Mouse (Mus musculus) spleen, postnatal 36 days (tissue): Measurements from ENCODE around the gene Iglon5.
A peak's percentile ranks its signal among the peaks of the same experiment; 100 is the strongest.

Experiments
- DNase-seq, 2 experiments: peaks; one replicate each; pipeline ENCODE4 v3.0.0; 2022; ENCODE audit warnings: low spot score in 2 of 2, mixed read lengths in 1 of 2

The Iglon5 gene

DNA sequence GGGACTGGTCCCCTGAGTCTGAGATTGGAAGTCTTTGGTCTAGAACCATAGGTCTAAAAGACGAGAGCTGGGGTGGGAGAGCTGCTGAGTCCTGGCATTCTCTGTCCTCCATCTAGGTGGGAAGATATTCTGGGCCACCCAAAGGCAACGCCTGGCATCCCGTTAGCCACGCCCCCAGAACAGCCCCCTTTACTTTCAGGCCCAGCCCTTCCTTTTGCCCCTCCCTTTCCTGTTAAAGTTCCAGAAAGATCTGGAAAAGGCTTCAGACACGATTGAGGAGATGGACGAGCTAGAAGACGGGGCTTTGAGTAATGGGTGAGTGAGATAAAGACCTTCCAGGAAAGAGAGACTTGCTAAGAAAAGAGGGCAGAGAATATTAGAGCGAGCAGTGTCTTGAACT, 62.5 kb downstream of the Iglon5 start, which contains the start of gene Lim2:
Gene Lim2, plus strand, starts transcription at position 265 of the 400 bp plus-strand sequence.
- no peak for DNase-seq

DNA sequence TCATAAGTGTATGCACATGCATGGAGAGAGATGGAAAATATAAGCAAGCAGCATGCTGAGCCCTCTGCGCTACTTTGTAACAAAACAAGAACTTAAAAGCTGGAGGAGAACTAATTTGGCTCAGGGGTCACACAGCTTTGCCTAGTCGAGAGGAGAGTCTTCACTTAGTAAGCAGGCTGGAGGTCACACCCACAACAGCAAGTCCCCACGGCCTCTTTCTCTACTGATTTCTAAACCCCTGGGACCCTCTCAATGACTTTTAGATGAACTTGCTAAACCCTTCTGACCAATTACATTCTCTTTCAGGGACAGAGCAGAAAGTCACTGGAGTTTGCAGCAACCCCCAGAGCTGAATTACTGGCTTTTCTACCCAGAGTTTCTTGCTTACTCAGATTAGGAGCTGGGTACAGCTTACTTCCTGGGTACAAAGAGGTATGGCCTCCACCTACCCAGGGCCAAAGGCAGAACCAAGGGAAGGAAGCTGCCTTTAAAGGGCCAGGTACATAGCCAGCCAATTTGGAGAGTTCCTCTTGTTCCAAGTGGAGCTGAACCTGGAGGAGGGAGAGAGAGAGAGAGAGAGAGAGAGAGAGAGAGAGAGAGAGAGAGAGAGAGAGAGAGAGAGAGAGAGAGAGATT, 65.8 kb downstream of the Iglon5 start:
- no peak for DNase-seq

DNA sequence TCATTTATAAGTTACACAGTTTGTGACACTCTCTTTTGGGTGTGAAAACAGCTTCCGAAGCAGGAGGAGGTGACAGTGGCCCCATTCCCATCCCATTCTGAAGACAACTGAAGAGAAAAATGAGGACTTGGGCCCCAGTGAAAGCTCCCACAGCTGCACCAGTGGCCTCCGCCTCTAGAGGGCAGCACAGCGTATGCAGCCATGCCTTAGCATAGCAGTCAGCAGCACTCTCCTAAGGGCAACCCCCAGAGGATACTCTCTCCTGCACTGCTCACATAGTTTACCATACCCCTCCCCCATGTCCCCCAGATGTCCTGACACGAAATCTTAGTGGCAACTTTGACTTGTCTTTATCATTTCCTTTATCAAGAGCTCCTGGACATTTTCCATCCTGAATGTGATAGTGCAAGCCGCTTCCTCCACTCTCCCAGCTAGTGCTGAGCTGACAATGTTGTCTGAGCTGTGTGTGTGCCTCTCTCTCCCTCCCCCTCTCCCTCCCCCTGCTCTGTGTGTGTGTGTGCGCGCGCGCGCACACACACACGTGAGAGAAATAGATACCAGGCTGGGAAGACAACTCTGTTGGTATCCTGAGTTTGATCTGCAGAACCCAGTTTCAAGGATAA, 66.8 kb downstream of the Iglon5 start:
- DNase-seq: peak; percentile 72 to 76
